Mouse (Mus musculus) hindbrain, embryonic 15.5 days (tissue): ENCODE data around the gene Prrg2. TPM values are rescaled to one million over a fixed set of nuclear protein-coding genes. Genes with fewer than 3 reads are reported as not detected.

ENCODE experiments used
- ATAC-seq: fragments of 200-750 bp; cut with Nextera tagmentation; 2 replicates; pipeline ENCODE4 v1.8.0; 2017; ENCODE audit warnings: low read depth, moderate number of reproducible peaks, moderate TSS enrichment; ENCODE audit not compliant: low FRiP score
- H3K27ac ChIP-seq: fragments of 300-500 bp; sonication (generic); replicated peaks from 2 replicates; pipeline ENCODE4 v1.5.1; 2015; ENCODE audit warnings: mild to moderate bottlenecking, inconsistent platforms
- H3K27me3 ChIP-seq: fragments of 300-500 bp; sonication (generic); 2 replicates; pipeline ENCODE4 v1.6.1; 2015; ENCODE audit warnings: control low read depth, inconsistent platforms
- H3K36me3 ChIP-seq: fragments of 300-500 bp; sonication (generic); 2 replicates; pipeline ENCODE4 v1.6.1; 2015; ENCODE audit warnings: control low read depth, inconsistent platforms
- H3K4me1 ChIP-seq: fragments of 300-500 bp; sonication (generic); replicated peaks from 2 replicates; pipeline ENCODE4 v1.6.1; 2015; ENCODE audit warnings: control low read depth, inconsistent platforms
- H3K4me2 ChIP-seq: fragments of 300-500 bp; sonication (generic); 2 replicates; pipeline ENCODE4 v1.6.1; 2015; ENCODE audit warnings: moderate library complexity, mild to moderate bottlenecking, inconsistent platforms
- H3K4me3 ChIP-seq: fragments of 300-500 bp; sonication (generic); 2 replicates; pipeline ENCODE4 v1.5.1; 2015; ENCODE audit warnings: mild to moderate bottlenecking, inconsistent platforms
- H3K9ac ChIP-seq: fragments of 300-500 bp; sonication (generic); 2 replicates; pipeline ENCODE4 v1.6.1; 2015; ENCODE audit warnings: inconsistent platforms
- H3K9me3 ChIP-seq: fragments of 300-500 bp; sonication (generic); 2 replicates; pipeline ENCODE4 v1.6.1; 2016; ENCODE audit warnings: control low read depth, inconsistent platforms
- WGBS: fragments of 180-500 bp; shearing (Covaris S2); methylation state at CpG from one replicate; pipeline ENCODE4 v1.1.7; 2015; 5-methylcytosine and 5-hydroxymethylcytosine counted together
- microRNA-seq: library from miRNA; unstranded; fragments of <30 nt; microRNA quantifications from one replicate; pipeline ENCODE4, GENCODE M21; 2016
- polyA plus RNA-seq: library from polyadenylated mRNA; unstranded; fragments of >200 nt; fragmentation: Nextera tagmentation; extraction: Ambion mirVana; gene quantifications from 2 replicates; pipeline ENCODE4 v1.2.1, GENCODE M21; 2015

The Prrg2 gene
- polyA plus RNA-seq, 1 experiment from 2014 or later: 16.3 TPM

- H3K9ac ChIP-seq: no peak overlapping the region
- 90% methylated on average over 4 of the region's 4 CpGs for WGBS
- no peak overlapping the region for H3K4me3 ChIP-seq
- no peaks in the 10 kb centered on the region for H3K9me3 ChIP-seq
- ATAC-seq: no peak
- H3K27ac ChIP-seq: no peak overlapping the region
- peaks cover 31% of the 10 kb centered on the region for H3K4me1 ChIP-seq
- no peak overlapping the region for H3K4me2 ChIP-seq
- peaks cover 41% of the 10 kb centered on the region for H3K36me3 ChIP-seq
- no peaks in the 10 kb centered on the region for H3K27me3 ChIP-seq
These were observed 49.7 kb downstream of the Prrg2 start for GRCm38 (mm10) chr7:45012824-45013223.

DNA sequence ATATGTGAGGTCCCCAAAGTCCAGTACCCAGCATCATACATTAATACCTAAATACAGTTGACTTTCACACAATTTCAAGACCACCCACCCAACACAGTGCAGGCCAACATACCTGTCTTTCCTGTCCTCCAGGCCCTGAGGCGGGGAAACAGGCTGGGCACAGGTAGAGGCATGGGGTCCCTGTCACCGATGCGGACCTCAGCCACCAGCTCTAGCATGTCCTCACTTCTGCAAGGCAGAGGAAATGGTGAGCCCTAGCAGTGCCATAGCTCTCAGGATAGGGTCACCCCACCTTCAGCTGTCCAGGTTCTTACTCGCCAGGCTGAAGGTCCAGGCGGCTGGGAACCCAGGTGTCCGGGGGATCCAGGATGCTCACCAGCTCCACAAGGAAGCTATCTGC is 50.5 kb downstream of the Prrg2 start:
- Histone ChIP-seq H3K4me2 (no peak overlapping the region), H3K27me3 (no peaks in the 10 kb centered on the region), H3K4me3 (no peak overlapping the region), H3K4me1 (peaks cover 25% of the 10 kb centered on the region), H3K36me3 (peaks cover 49% of the 10 kb centered on the region), H3K9ac (no peak overlapping the region), H3K27ac (no peak overlapping the region), H3K9me3 (no peaks in the 10 kb centered on the region)
- WGBS: over 99% methylated on average over 6 of the region's 6 CpGs
- ATAC-seq: no peak

DNA sequence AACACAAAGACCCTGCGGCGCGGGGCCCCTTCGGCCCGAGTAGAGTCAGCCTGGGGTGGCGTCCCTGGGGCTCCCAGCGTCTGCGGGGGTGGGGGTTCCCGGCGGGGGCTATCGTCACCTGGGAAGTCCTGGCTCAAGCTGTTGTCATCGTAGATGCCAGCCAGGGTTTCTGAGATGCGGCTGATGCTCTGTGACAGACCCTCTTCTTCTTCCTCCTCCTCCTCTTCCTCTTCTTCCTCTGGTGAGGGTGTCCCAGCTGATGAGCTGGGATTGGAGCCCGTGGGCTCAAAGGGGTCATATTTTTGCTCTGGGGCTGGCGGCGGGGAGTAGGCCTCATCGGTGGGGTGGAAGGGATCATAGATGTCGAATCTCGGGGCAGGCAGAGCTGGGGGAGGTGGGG is 54.1 kb downstream of the Prrg2 start:
- Histone ChIP-seq H3K4me1 (0 out of 2 replicates have a peak, but pooled peaks cover 2% of the 10 kb centered on the region), H3K36me3 (peaks cover 81% of the 10 kb centered on the region), H3K27ac (no peak overlapping the region), H3K4me2 (no peak overlapping the region), H3K4me3 (no peak overlapping the region), H3K27me3 (no peaks in the 10 kb centered on the region), H3K9ac (no peak overlapping the region), H3K9me3 (no peaks in the 10 kb centered on the region)
- no peak for ATAC-seq
- WGBS: 94% methylated on average over 19 of the region's 19 CpGs

DNA sequence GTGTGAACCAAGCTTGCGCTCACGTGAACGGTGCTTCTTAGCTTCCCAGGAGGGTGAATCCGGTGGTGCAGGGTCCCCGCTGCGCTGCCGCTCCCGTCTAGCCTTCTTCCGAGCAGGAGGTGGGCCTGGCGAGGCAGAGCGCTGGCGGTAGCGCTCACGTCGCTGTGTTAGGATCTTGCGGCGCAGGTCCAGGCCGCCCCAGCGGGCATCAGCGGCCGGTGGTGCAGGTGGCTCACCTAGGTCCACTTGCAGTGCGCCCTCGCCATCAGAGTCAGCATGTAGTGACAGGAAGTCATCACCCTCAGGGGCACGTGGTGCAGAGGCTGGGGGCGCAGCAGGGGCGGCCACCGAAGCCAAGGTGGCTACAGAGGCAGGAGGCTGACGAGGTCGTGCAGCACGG is 54.6 kb downstream of the Prrg2 start:
- no peak overlapping the region for H3K4me2 ChIP-seq
- 96% methylated on average over 30 of the region's 30 CpGs for WGBS
- no peak for ATAC-seq
- no peak overlapping the region for H3K4me3 ChIP-seq
- H3K9ac ChIP-seq: no peak overlapping the region
- no peak overlapping the region for H3K27ac ChIP-seq
- no peaks in the 10 kb centered on the region for H3K9me3 ChIP-seq
- peaks cover 86% of the 10 kb centered on the region for H3K36me3 ChIP-seq
- no peaks in the 10 kb centered on the region for H3K27me3 ChIP-seq
- no peaks in the 10 kb centered on the region for H3K4me1 ChIP-seq

DNA sequence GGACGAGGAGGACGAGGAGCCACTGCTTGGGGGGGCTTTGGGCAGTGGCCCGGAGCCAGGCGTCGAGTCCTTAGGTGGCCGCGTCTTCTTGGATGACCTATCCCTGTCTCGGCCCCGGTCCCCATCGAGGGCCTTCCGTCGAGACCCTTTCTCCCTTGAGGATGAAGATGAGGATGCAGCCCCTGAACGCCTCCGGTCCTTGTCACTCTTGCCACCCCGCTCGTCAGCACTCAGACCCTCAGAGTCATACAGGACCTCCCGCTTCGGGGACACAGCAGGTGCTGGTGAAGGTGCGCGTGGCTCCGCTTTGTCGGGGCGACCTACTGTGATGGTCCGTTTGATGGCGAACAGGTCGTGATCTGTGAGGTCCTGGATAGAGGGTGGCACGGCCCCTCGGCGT is 55.3 kb downstream of the Prrg2 start:
- 95% methylated on average over 29 of the region's 29 CpGs for WGBS
- Histone ChIP-seq H3K4me2 (no peak overlapping the region), H3K4me3 (no peak overlapping the region), H3K9me3 (no peaks in the 10 kb centered on the region), H3K36me3 (peaks cover 86% of the 10 kb centered on the region), H3K27ac (no peak overlapping the region), H3K9ac (no peak overlapping the region), H3K4me1 (no peaks in the 10 kb centered on the region), H3K27me3 (no peaks in the 10 kb centered on the region)
- ATAC-seq: no peak

DNA sequence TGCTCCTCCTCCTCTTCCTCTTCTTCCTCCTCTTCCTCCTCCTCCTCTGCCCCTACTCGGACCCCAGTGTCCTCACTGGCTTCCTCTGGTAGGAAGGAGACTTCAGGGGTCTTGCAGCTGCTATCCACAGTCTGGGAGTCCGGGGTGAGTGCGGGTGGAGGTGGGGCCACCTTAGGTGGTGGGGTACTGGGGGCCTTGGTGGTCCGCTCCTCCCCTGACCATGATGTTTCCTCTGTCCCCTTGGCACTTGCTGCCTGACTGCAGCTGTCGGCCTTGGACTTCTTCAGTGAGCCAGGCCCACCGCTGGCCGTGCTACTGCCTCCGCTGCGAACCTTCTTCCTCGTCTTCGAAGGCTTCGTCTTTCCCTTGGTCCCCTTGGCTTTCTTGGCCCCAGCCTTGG is 56.0 kb downstream of the Prrg2 start:
- no peak for ATAC-seq
- Histone ChIP-seq H3K27me3 (no peaks in the 10 kb centered on the region), H3K4me2 (no peak overlapping the region), H3K27ac (no peak overlapping the region), H3K9ac (no peak overlapping the region), H3K9me3 (no peaks in the 10 kb centered on the region), H3K36me3 (peaks cover 86% of the 10 kb centered on the region), H3K4me3 (no peak overlapping the region), H3K4me1 (no peaks in the 10 kb centered on the region)
- 95% methylated on average over 11 of the region's 12 CpGs for WGBS

DNA sequence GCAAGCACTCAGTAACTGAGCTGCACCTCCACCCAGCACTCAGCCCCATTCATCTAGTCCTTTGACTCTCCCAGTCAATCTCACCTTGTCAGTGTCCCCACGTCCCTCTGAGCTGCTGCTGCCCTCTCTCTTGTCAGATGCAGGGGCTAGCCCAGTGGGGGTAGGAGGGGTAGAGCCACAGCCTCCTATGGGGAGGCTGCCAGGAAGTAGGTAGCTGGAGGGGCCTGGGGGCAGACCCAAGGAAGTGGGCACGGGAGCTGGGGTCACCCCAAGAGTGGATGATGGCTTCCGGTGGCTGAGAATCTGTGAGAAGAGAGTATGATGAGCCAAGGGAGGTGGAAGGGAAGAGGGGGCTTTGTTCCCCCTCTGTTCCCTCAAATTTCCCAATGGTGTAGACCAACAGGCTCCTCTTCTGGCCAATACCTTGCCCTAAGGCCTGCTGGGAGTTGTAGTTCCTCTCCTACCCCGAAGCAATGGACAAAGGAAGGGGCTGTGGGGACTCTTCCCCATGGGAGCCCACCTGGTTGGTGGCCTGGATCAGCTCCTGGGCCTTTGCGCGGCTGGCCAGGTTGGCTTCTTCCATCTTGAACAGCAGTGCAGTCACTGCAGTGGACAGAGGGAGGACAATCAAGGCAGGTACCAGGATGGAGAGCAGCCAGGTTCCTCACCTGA is 57.0 kb downstream of the Prrg2 start:
- 95% methylated on average over 6 of the region's 6 CpGs for WGBS
- H3K27ac ChIP-seq: no peak overlapping the region

GRCm38 (mm10) chr7:45004546-45004945 is 57.9 kb downstream of the Prrg2 start:
- Histone ChIP-seq H3K4me2 (no peak overlapping the region), H3K27ac (no peak overlapping the region), H3K27me3 (no peaks in the 10 kb centered on the region), H3K36me3 (peaks cover 86% of the 10 kb centered on the region), H3K9ac (no peak overlapping the region), H3K4me3 (no peak overlapping the region), H3K4me1 (no peaks in the 10 kb centered on the region; the same call in 1 of the 2 replicates), H3K9me3 (no peaks in the 10 kb centered on the region)
- no peak for ATAC-seq
- WGBS: 89% methylated on average over 3 of the region's 3 CpGs

More for the DNA sequence above, 57.0 kb downstream of the Prrg2 start:
- Histone ChIP-seq H3K9ac (no peak overlapping the region), H3K9me3 (no peaks in the 10 kb centered on the region), H3K36me3 (peaks cover 92% of the 10 kb centered on the region), H3K27me3 (no peaks in the 10 kb centered on the region), H3K4me1 (no peaks in the 10 kb centered on the region; the same call in 1 of the 2 replicates), H3K4me3 (no peak overlapping the region), H3K4me2 (no peak overlapping the region)
- ATAC-seq: no peak

Small RNA genes lying within 50 kb of the gene (microRNA-seq; reads per million reads assigned to microRNA genes)
- gene Mir7054: not detected

Other genes starting within 250 kb of the Prrg2 start
- gene Nup62, start 246.6 kb downstream of the Prrg2 start, polyA plus RNA-seq: 45.8 and 49.5 TPM in 2 replicates
- gene Il4i1, start 246.3 kb downstream of the Prrg2 start, polyA plus RNA-seq: 1.0 and 1.3 TPM in 2 replicates
- 3.9 and 4.0 TPM in 2 replicates for gene Atf5, start 246.0 kb downstream of the Prrg2 start, polyA plus RNA-seq
- 90.1 and 99.1 TPM in 2 replicates for gene Akt1s1, start 213.7 kb downstream of the Prrg2 start, polyA plus RNA-seq
- gene Tbc1d17, start 213.6 kb downstream of the Prrg2 start, polyA plus RNA-seq: 109 and 118 TPM in 2 replicates
- gene Pnkp, start 205.5 kb downstream of the Prrg2 start, polyA plus RNA-seq: 29.1 and 30.6 TPM in 2 replicates
- gene Ptov1, start 192.9 kb downstream of the Prrg2 start, polyA plus RNA-seq: 460 and 518 TPM in 2 replicates
- 145 and 164 TPM in 2 replicates for gene Med25, start 170.0 kb downstream of the Prrg2 start, polyA plus RNA-seq
- 20.1 and 20.8 TPM in 2 replicates for gene Fuz, start 166.6 kb downstream of the Prrg2 start, polyA plus RNA-seq
- 130 and 132 TPM in 2 replicates for gene Ap2a1, start 133.2 kb downstream of the Prrg2 start, polyA plus RNA-seq
- gene Tsks, start 119.5 kb downstream of the Prrg2 start, polyA plus RNA-seq: 0.10 and 0.14 TPM in 2 replicates
- 56.1 and 58.1 TPM in 2 replicates for gene Cpt1c, start 87.8 kb downstream of the Prrg2 start, polyA plus RNA-seq
- 584 and 590 TPM in 2 replicates for gene Prmt1, start 76.1 kb downstream of the Prrg2 start, polyA plus RNA-seq
- gene Irf3, start 65.0 kb downstream of the Prrg2 start, polyA plus RNA-seq: 57.4 and 58.1 TPM in 2 replicates
- gene Bcl2l12, start 64.0 kb downstream of the Prrg2 start, polyA plus RNA-seq: 12.8 and 13.3 TPM in 2 replicates
- gene Scaf1, start 46.3 kb downstream of the Prrg2 start, polyA plus RNA-seq: 49.8 and 56.5 TPM in 2 replicates
- 15.5 and 16.0 TPM in 2 replicates for gene Rras, start 44.7 kb downstream of the Prrg2 start, polyA plus RNA-seq
- 14.6 and 15.3 TPM in 2 replicates for gene Prr12, start 9.8 kb downstream of the Prrg2 start, polyA plus RNA-seq
- gene Nosip, start 248 bp downstream of the Prrg2 start, polyA plus RNA-seq: 63.9 and 69.8 TPM in 2 replicates
- 71.7 and 88.1 TPM in 2 replicates for gene Rcn3, start 29.5 kb upstream of the Prrg2 start, polyA plus RNA-seq
- 33.9 and 36.9 TPM in 2 replicates for gene Fcgrt, start 41.2 kb upstream of the Prrg2 start, polyA plus RNA-seq
- 762 and 841 TPM in 2 replicates for gene Rps11, start 61.8 kb upstream of the Prrg2 start, polyA plus RNA-seq
- gene Rpl13a, start 66.1 kb upstream of the Prrg2 start, polyA plus RNA-seq: 624 and 661 TPM in 2 replicates
- not detected in 2 replicates for gene Gm45713, start 73.6 kb upstream of the Prrg2 start, polyA plus RNA-seq
- 2.0 and 2.7 TPM in 2 replicates for gene Flt3l, start 73.8 kb upstream of the Prrg2 start, polyA plus RNA-seq
- 92.4 and 98.8 TPM in 2 replicates for gene Pih1d1, start 91.6 kb upstream of the Prrg2 start, polyA plus RNA-seq
- 20.8 and 21.9 TPM in 2 replicates for gene Aldh16a1, start 91.9 kb upstream of the Prrg2 start, polyA plus RNA-seq
- 0.71 and 1.5 TPM in 2 replicates for gene Slc17a7, start 101.3 kb upstream of the Prrg2 start, polyA plus RNA-seq
- not detected in 2 replicates for gene Gfy, start 116.9 kb upstream of the Prrg2 start, polyA plus RNA-seq
- gene Pth2, start 118.3 kb upstream of the Prrg2 start, polyA plus RNA-seq: 0.71 and 3.2 TPM in 2 replicates
- 0.57 and 0.77 TPM in 2 replicates for gene Ccdc155, start 142.2 kb upstream of the Prrg2 start, polyA plus RNA-seq
- gene Dkkl1, start 149.5 kb upstream of the Prrg2 start, polyA plus RNA-seq: 10.8 and 11.9 TPM in 2 replicates
- gene Tead2, start 153.1 kb upstream of the Prrg2 start, polyA plus RNA-seq: 54.2 and 69.9 TPM in 2 replicates
- gene Cd37, start 176.4 kb upstream of the Prrg2 start, polyA plus RNA-seq: 1.4 and 1.7 TPM in 2 replicates
- gene Slc6a16, start 178.4 kb upstream of the Prrg2 start, polyA plus RNA-seq: 0.62 and 1.3 TPM in 2 replicates
- gene Slc6a21, start 214.8 kb upstream of the Prrg2 start, polyA plus RNA-seq: 0.16 TPM in 1 of 2 replicates, not detected in the other